Mouse (Mus musculus) CD8-positive naive resting alpha-beta T cell, adult 2 months (primary cell): ENCODE measurements around the gene Sptan1.

Source experiments
- DNase-seq, 2 experiments: peaks; one replicate each; pipeline ENCODE4 v3.0.0; 2022; ENCODE audit warnings: low read depth in 2 of 2, low spot score in 2 of 2

Sptan1 gene

GRCm38 (mm10) chr2:29965250-29965843 lies at the start of gene Sptan1:
TSS of gene Sptan1 (plus strand) at chr2:29965560.
- peak; percentile 85 to 90 for DNase-seq

GRCm38 (mm10) chr2:29917621-29918020 lies 47.7 kb upstream of the Sptan1 start:
- DNase-seq, result no peak

GRCm38 (mm10) chr2:29922011-29922410 lies 43.3 kb upstream of the Sptan1 start:
- no peak for DNase-seq

- DNase-seq, result no peak
Measured at GRCm38 (mm10) chr2:29926542-29926941, 38.8 kb upstream of the Sptan1 start.

- DNase-seq, result no peak
Measured at GRCm38 (mm10) chr2:29930506-29930905, 34.9 kb upstream of the Sptan1 start.

- DNase-seq, result no peak
Measured at GRCm38 (mm10) chr2:29931194-29931593, 34.2 kb upstream of the Sptan1 start.

GRCm38 (mm10) chr2:29934906-29935599 lies 30.3 kb upstream of the Sptan1 start, which contains the start of gene Gle1:
TSS of gene Gle1 (plus strand) at chr2:29935426.
- peak; percentile 95 to 97 for DNase-seq

GRCm38 (mm10) chr2:29940073-29940472 lies 25.3 kb upstream of the Sptan1 start:
- DNase-seq, result no peak

GRCm38 (mm10) chr2:29940826-29941225 lies 24.5 kb upstream of the Sptan1 start:
- no peak for DNase-seq

- no peak for DNase-seq
Measured at GRCm38 (mm10) chr2:29944723-29945122, 20.6 kb upstream of the Sptan1 start.

- no peak for DNase-seq
Measured at GRCm38 (mm10) chr2:29948896-29949295, 16.5 kb upstream of the Sptan1 start.

GRCm38 (mm10) chr2:29961246-29961645 lies 4.1 kb upstream of the Sptan1 start:
- no peak for DNase-seq

- DNase-seq, result no peak
Measured at GRCm38 (mm10) chr2:29964354-29965249, 758 bp upstream of the Sptan1 start.

- DNase-seq, result peak in 1 of 2 experiments; percentile 30
Measured at GRCm38 (mm10) chr2:29965906-29966305, 546 bp downstream of the Sptan1 start.

GRCm38 (mm10) chr2:29966826-29967225 lies 1.5 kb downstream of the Sptan1 start:
- no peak for DNase-seq

- no peak for DNase-seq
Measured at GRCm38 (mm10) chr2:29967768-29968167, 2.4 kb downstream of the Sptan1 start.

GRCm38 (mm10) chr2:29968638-29969037 lies 3.3 kb downstream of the Sptan1 start:
- DNase-seq, result no peak

GRCm38 (mm10) chr2:29971838-29972635 lies 6.7 kb downstream of the Sptan1 start:
- DNase-seq, result no peak

GRCm38 (mm10) chr2:29973525-29973924 lies 8.2 kb downstream of the Sptan1 start:
- DNase-seq, result no peak

- DNase-seq, result peak; percentile 26 to 60
Measured at GRCm38 (mm10) chr2:29977307-29977706, 11.9 kb downstream of the Sptan1 start.

GRCm38 (mm10) chr2:29980661-29981060 lies 15.3 kb downstream of the Sptan1 start:
- DNase-seq, result no peak
